Mouse (Mus musculus) ES-E14 (cell line): ENCODE results near the gene Ly6g6f.

Source experiments
- CHD2 ChIP-seq: IDR thresholded peaks from 2 replicates; pipeline ENCODE4 v1.6.1; 2014; ENCODE audit warnings: mild to moderate bottlenecking, low read depth, low read length, inconsistent platforms
- HCFC1 ChIP-seq: IDR thresholded peaks from 2 replicates; pipeline ENCODE4 v1.6.1; 2012; ENCODE audit warnings: low read length, inconsistent platforms, borderline replicate concordance; ENCODE audit not compliant: insufficient read depth
- MAFK ChIP-seq: IDR thresholded peaks from 2 replicates; pipeline ENCODE4 v1.6.1; 2014; ENCODE audit warnings: mild to moderate bottlenecking, low read depth, low read length, inconsistent platforms; ENCODE audit not compliant: insufficient read depth
- ZC3H11A ChIP-seq: IDR thresholded peaks from 2 replicates; pipeline ENCODE4 v1.6.1; 2012; ENCODE audit warnings: low read depth, mild to moderate bottlenecking, inconsistent platforms, low read length, borderline replicate concordance
- ZNF384 ChIP-seq: IDR thresholded peaks from 2 replicates; pipeline ENCODE4 v1.6.1; 2012; ENCODE audit warnings: low read depth, low read length, inconsistent platforms

- TF ChIP-seq ZNF384 (no peak), HCFC1 (no peak), ZC3H11A (no peak), CHD2 (no peak), MAFK (no peak)
These were observed 26.2 kb downstream of the Ly6g6f start, which contains the start of gene Ddah2 for GRCm38 (mm10) chr17:35058911-35059892.
